Mouse (Mus musculus): ENCODE measurements at regions not wholly inside any gene's neighbourhood (a gene's known extent, or its start where the extent isn't known, plus 50 kb on each side); places are given as distances from the start of the nearest gene placed in this dataset.

GRCm38 (mm10) chr4:56686141-56686540, 53.7 kb upstream of the Gm26657 start:
- Histone ChIP-seq H3K9me3 (no peaks in the 10 kb centered on the region), H3K36me3 (no peaks in the 10 kb centered on the region), H3K4me3 (no peak overlapping the region), H3K4me1 (peaks cover 14% of the 10 kb centered on the region), H3K9ac (replicated peaks) (no peak overlapping the region), H3K4me2 (replicated peaks) (no peak overlapping the region), H3K27ac (replicated peaks) (no peak overlapping the region), H3K27me3 (no peaks in the 10 kb centered on the region)
- no peak for ATAC-seq (replicated peaks)
- 45% methylated on average over 8 of the region's 8 CpGs for WGBS

DNA sequence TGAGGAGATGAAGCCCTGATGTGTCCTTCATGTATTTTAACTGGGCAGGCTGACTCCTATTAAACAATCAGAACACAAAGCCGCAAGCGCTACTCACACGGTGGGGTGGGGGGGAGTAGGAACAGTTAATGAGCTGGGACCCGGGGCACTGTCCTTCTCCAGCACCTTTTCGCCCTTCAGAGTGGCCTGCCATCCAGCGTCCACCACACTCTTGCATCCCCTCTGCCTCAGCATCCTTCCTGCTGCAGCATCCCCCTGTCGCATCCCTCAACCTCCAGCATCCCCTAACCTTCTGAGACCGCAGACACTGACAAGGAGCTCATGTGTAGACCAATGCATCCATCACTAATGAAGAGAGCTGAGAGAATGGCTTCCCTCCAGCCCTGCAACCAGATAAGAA, 54.2 kb upstream of the Gm26657 start:
- Histone ChIP-seq H3K36me3 (no peaks in the 10 kb centered on the region), H3K27me3 (no peaks in the 10 kb centered on the region), H3K4me3 (no peak overlapping the region), H3K4me2 (replicated peaks) (no peak overlapping the region), H3K9me3 (no peaks in the 10 kb centered on the region), H3K4me1 (peaks cover 14% of the 10 kb centered on the region), H3K27ac (replicated peaks) (no peak overlapping the region), H3K9ac (replicated peaks) (no peak overlapping the region)
- 0 out of 2 replicates have a peak, but pooled peaks have one; percentile 24 for ATAC-seq (replicated peaks)
- WGBS, result 40% methylated on average over 8 of the region's 8 CpGs

GRCm38 (mm10) chr4:56685123-56685522, 54.7 kb upstream of the Gm26657 start:
- no peak overlapping the region for H3K9ac ChIP-seq (replicated peaks)
- peak overlapping the region; percentile 9; the same call in 1 of the 2 replicates for H3K4me2 ChIP-seq (replicated peaks)
- peak; percentile 72 for ATAC-seq (replicated peaks)
- no peaks in the 10 kb centered on the region for H3K27me3 ChIP-seq
- H3K9me3 ChIP-seq, result no peaks in the 10 kb centered on the region
- H3K4me1 ChIP-seq, result peaks cover 14% of the 10 kb centered on the region
- H3K27ac ChIP-seq (replicated peaks), result no peak overlapping the region
- WGBS, result 8% methylated on average over 9 of the region's 9 CpGs
- H3K36me3 ChIP-seq, result no peaks in the 10 kb centered on the region
- no peak overlapping the region for H3K4me3 ChIP-seq

DNA sequence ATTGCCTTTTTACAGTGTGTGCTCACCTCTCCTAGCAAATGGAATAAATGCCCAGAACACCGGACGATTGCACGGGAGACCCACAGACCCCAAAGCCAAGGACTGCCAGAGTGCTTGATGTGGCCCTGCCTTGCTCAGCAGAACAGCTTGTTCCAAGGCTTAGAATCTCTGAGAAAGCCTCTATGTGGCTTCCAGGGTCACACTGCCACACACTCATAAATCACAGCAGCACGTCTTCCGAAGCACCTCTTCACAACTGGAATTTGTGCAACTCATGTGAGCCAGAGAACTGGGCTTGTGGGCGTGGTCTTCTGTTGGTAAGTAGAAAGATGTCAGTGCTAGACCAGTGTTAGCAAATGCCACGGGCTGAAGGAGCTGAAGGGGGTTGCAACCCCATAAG, 55.8 kb upstream of the Gm26657 start:
- H3K4me3 ChIP-seq, result no peak overlapping the region
- no peaks in the 10 kb centered on the region for H3K36me3 ChIP-seq
- WGBS, result 94% methylated on average over 7 of the region's 7 CpGs

GRCm38 (mm10) chr4:56681121-56681520, 58.7 kb upstream of the Gm26657 start:
- no peak overlapping the region for H3K9ac ChIP-seq (replicated peaks)
- 80% methylated on average over 8 of the region's 8 CpGs for WGBS
- no peaks in the 10 kb centered on the region for H3K36me3 ChIP-seq
- peaks cover 11% of the 10 kb centered on the region for H3K4me1 ChIP-seq
- no peaks in the 10 kb centered on the region for H3K27me3 ChIP-seq
- H3K27ac ChIP-seq (replicated peaks), result no peak overlapping the region
- H3K9me3 ChIP-seq, result no peaks in the 10 kb centered on the region
- no peak for ATAC-seq (replicated peaks)
- no peak overlapping the region for H3K4me3 ChIP-seq
- no peak overlapping the region for H3K4me2 ChIP-seq (replicated peaks)

More for the DNA sequence above, 55.8 kb upstream of the Gm26657 start:
- Histone ChIP-seq H3K27ac (replicated peaks) (no peak overlapping the region), H3K27me3 (no peaks in the 10 kb centered on the region), H3K4me2 (replicated peaks) (no peak overlapping the region), H3K4me1 (peaks cover 14% of the 10 kb centered on the region), H3K9ac (replicated peaks) (no peak overlapping the region), H3K9me3 (no peaks in the 10 kb centered on the region)
- no peak for ATAC-seq (replicated peaks)

- no peaks in the 10 kb centered on the region for H3K4me1 ChIP-seq
- no peak overlapping the region for H3K27ac ChIP-seq (replicated peaks)
- H3K36me3 ChIP-seq, result no peaks in the 10 kb centered on the region
- no peak overlapping the region for H3K9ac ChIP-seq (replicated peaks)
- no peaks in the 10 kb centered on the region for H3K9me3 ChIP-seq
- ATAC-seq (replicated peaks), result no peak
- H3K4me3 ChIP-seq, result no peak overlapping the region
- WGBS, result 86% methylated on average over 4 of the region's 4 CpGs
- no peak overlapping the region for H3K4me2 ChIP-seq (replicated peaks)
- no peaks in the 10 kb centered on the region for H3K27me3 ChIP-seq
Measured at GRCm38 (mm10) chr4:56673868-56674267, 66.0 kb upstream of the Gm26657 start.

GRCm38 (mm10) chr4:56664921-56665320, 74.9 kb upstream of the Gm26657 start:
- H3K27ac ChIP-seq (replicated peaks), result no peak overlapping the region
- no peak overlapping the region for H3K4me2 ChIP-seq (replicated peaks)
- H3K36me3 ChIP-seq, result no peaks in the 10 kb centered on the region
- no peaks in the 10 kb centered on the region for H3K27me3 ChIP-seq
- no peaks in the 10 kb centered on the region for H3K9me3 ChIP-seq
- no peaks in the 10 kb centered on the region for H3K4me1 ChIP-seq
- ATAC-seq (replicated peaks), result no peak
- WGBS, result 86% methylated on average over 2 of the region's 2 CpGs
- no peak overlapping the region for H3K9ac ChIP-seq (replicated peaks)
- H3K4me3 ChIP-seq, result no peak overlapping the region

- no peaks in the 10 kb centered on the region for H3K27me3 ChIP-seq
- H3K4me1 ChIP-seq, result no peaks in the 10 kb centered on the region
- no peaks in the 10 kb centered on the region for H3K36me3 ChIP-seq
- H3K4me2 ChIP-seq (replicated peaks), result no peak overlapping the region
- H3K9ac ChIP-seq (replicated peaks), result no peak overlapping the region
- no peak overlapping the region for H3K27ac ChIP-seq (replicated peaks)
- ATAC-seq (replicated peaks), result no peak
- WGBS, result 90% methylated on average over 5 of the region's 5 CpGs
- H3K9me3 ChIP-seq, result no peaks in the 10 kb centered on the region
- no peak overlapping the region for H3K4me3 ChIP-seq
Measured at GRCm38 (mm10) chr4:56661816-56662215, 78.1 kb upstream of the Gm26657 start.

DNA sequence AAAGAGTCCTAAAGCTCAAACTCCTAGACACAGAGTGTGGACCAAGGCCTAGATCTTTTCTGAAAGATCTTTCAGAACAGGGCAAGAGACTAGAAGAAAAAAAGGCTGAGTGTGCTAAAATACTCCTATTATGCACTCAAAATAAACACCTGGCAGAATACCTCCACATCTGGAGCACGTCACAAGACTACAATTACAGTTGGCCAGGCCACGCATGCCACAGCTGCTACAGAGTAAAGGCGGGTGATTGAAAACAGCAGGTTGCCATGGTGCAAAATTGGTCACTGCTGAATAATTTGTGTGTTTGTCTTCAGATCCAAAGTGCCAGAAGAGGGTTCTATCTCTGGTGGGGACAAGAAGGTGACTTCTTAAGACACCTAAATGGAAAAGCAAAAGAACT, 82.8 kb upstream of the Gm26657 start:
- Histone ChIP-seq H3K36me3 (no peaks in the 10 kb centered on the region), H3K27me3 (no peaks in the 10 kb centered on the region), H3K4me1 (no peaks in the 10 kb centered on the region), H3K4me2 (replicated peaks) (no peak overlapping the region), H3K4me3 (no peak overlapping the region), H3K9me3 (no peaks in the 10 kb centered on the region), H3K27ac (replicated peaks) (no peak overlapping the region), H3K9ac (replicated peaks) (no peak overlapping the region)
- ATAC-seq (replicated peaks), result no peak
- 79% methylated on average over 3 of the region's 3 CpGs for WGBS

DNA sequence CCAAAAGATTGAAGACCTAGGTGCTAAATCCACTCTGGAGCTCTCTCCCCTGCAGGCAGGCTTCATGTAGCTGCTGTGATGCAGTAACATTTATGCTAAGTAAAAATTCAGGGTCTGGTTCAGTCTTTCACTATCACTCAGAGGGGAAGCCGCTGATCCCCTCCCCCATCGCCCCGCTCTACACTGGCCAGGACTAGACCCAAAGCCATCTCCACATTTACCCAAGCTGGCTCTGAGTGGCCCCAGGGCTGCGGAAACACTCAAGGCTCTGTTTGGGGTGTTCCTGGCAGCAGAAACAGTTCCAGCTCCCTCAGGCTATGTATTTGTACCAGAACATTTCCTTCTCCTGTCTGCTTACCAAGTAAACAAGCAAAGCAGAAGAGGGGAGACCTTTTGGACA, 85.5 kb upstream of the Gm26657 start:
- H3K4me3 ChIP-seq, result no peak overlapping the region
- H3K9ac ChIP-seq (replicated peaks), result no peak overlapping the region
- WGBS, result 84% methylated on average over 4 of the region's 4 CpGs
- ATAC-seq (replicated peaks), result no peak
- H3K27ac ChIP-seq (replicated peaks), result no peak overlapping the region
- H3K36me3 ChIP-seq, result no peaks in the 10 kb centered on the region
- no peaks in the 10 kb centered on the region for H3K27me3 ChIP-seq
- no peaks in the 10 kb centered on the region for H3K9me3 ChIP-seq
- no peaks in the 10 kb centered on the region for H3K4me1 ChIP-seq
- H3K4me2 ChIP-seq (replicated peaks), result no peak overlapping the region

- H3K9ac ChIP-seq (replicated peaks), result no peak overlapping the region
Measured at GRCm38 (mm10) chr4:56652819-56653218, 87.1 kb upstream of the Gm26657 start.

GRCm38 (mm10) chr4:56649731-56650130, 90.1 kb upstream of the Gm26657 start:
- Histone ChIP-seq H3K36me3 (no peaks in the 10 kb centered on the region), H3K4me2 (replicated peaks) (no peak overlapping the region), H3K9me3 (no peaks in the 10 kb centered on the region), H3K9ac (replicated peaks) (no peak overlapping the region), H3K4me3 (no peak overlapping the region), H3K27ac (replicated peaks) (no peak overlapping the region), H3K4me1 (peaks cover 2% of the 10 kb centered on the region), H3K27me3 (no peaks in the 10 kb centered on the region)
- no peak for ATAC-seq (replicated peaks)
- 81% methylated on average over 1 of the region's 1 CpGs for whole genome bisulfite sequencing

More at GRCm38 (mm10) chr4:56652819-56653218, 87.1 kb upstream of the Gm26657 start:
- Histone ChIP-seq H3K4me3 (no peak overlapping the region), H3K27me3 (no peaks in the 10 kb centered on the region), H3K36me3 (no peaks in the 10 kb centered on the region), H3K27ac (replicated peaks) (no peak overlapping the region), H3K9me3 (no peaks in the 10 kb centered on the region), H3K4me1 (no peaks in the 10 kb centered on the region), H3K4me2 (replicated peaks) (no peak overlapping the region)
- no peak for ATAC-seq (replicated peaks)
- 80% methylated on average over 5 of the region's 5 CpGs for WGBS
